Mouse (Mus musculus): ENCODE measurements around the gene Gchfr. TPM values are rescaled to one million over a fixed set of nuclear protein-coding genes. Genes with fewer than 3 reads are reported as not detected.

Gchfr gene
- polyA plus RNA-seq, 1 experiment from 2014 or later, result 115 TPM

DNA sequence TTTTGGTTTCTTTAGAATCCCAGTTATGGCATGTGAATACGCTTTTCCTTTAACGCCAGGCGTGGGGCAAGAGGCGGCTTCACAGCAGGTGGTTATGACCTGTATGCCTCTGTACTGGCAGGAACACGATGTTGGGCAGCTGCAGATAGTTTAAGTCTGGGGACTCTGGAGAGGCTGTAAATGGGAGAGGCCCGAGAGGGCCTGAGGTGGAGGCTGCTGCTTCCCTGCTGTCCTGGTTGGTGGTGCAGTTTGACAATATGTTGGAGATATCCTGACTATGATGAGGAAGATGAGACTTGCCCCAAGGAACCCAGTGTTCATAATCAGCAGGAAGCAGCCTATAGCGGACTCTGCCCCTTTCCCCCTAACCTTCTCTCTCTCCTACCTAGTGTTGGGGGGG, 15.3 kb downstream of the Gchfr start:
- H3K4me1 ChIP-seq (ENCODE audit: control insufficient read depth, low read depth, low read length), result no peaks in the 10 kb centered on the region

DNA sequence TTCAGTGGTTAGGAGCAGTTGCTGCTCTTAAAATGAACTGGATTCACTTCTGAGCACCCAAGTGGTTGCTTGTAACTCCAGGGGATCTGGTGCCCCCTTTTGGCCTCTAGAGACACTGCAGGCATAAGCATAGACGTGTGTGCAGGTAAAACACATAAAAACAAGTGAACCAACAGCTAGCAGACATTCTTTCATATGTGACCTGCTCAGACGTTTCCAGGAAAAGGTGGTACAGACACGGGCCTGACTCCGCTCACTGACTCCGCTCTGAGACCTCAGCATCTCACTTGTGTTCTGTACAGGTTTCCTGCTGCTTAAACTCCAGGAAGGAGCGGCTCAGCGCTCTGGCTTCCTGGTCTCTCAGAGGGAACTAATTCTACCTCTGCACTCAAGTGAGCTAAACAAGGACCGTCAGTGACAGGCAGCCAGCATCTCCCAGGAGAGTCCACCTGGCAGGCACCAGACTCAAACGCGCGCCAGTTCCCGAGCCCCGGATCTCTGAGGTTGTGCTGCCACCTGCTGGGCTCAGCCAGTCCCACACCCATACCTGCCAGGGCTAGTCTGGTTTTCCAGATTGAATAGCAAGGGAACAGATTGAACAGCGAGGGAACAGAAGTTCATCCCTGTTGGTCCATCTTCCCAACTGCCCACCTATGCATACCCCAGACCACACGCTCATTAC, 21.6 kb downstream of the Gchfr start:
- peak overlapping the region; percentile 56 for H3K4me3 ChIP-seq (ENCODE audit: low read depth, low read length)
- peak overlapping the region; percentile 48; the same call in 1 of the 2 replicates for H3K27ac ChIP-seq (ENCODE audit: low read length)
- ATAC-seq (ENCODE audit: low read depth), result peak; percentile 88
- H3K36me3 ChIP-seq (ENCODE audit: control insufficient read depth, insufficient read depth), result no peaks in the 10 kb centered on the region
- H3K9me3 ChIP-seq (replicated peaks; ENCODE audit: control insufficient read depth, low read length), result no peaks in the 10 kb centered on the region
- H3K4me2 ChIP-seq (ENCODE audit: low read depth, low read length), result peak overlapping the region; percentile 93
- H3K9ac ChIP-seq (ENCODE audit: low read depth, low read length), result peak overlapping the region; percentile 49; the same call in 1 of the 2 replicates
- no peaks in the 10 kb centered on the region for H3K27me3 ChIP-seq (ENCODE audit: control insufficient read depth, insufficient read depth, low read depth, low read length)
- peaks cover 4% of the 10 kb centered on the region for H3K4me1 ChIP-seq (ENCODE audit: control insufficient read depth, low read depth, low read length)
- whole genome bisulfite sequencing (ENCODE audit: insufficient replicate concordance), result 4% methylated on average over 15 of the region's 15 CpGs

More for the DNA sequence above, 15.3 kb downstream of the Gchfr start:
- no peak for ATAC-seq (ENCODE audit: low read depth)
- H3K27ac ChIP-seq (ENCODE audit: low read length), result no peak overlapping the region
- no peak overlapping the region for H3K4me2 ChIP-seq (ENCODE audit: low read depth, low read length)
- H3K9me3 ChIP-seq (replicated peaks; ENCODE audit: control insufficient read depth, low read length), result no peaks in the 10 kb centered on the region
- 73% methylated on average over 7 of the region's 7 CpGs for WGBS (ENCODE audit: insufficient replicate concordance)
- no peaks in the 10 kb centered on the region; the same call in 1 of the 2 replicates for H3K36me3 ChIP-seq (ENCODE audit: control insufficient read depth, insufficient read depth)
- no peak overlapping the region for H3K4me3 ChIP-seq (ENCODE audit: low read depth, low read length)
- no peaks in the 10 kb centered on the region for H3K27me3 ChIP-seq (ENCODE audit: control insufficient read depth, insufficient read depth, low read depth, low read length)
- H3K9ac ChIP-seq (ENCODE audit: low read depth, low read length), result no peak overlapping the region

DNA sequence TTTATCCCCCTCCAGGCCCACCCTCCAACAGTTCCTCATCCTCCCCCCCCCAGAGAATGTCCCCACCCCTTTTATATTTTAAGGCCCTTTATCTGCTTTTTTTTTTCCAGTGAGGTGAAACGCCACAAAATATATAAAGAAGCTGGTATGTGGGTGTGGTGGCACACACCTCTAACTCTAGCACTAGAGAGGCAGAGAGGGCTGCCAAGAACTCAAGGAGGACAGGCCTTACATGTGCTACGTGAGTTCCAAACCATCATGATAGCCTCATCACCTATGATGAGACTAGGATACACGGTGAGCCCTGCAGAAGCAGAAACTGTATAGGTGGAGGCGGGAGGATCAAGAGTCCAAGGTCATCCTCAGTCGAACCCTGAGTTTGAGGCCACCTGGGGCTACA, 23.4 kb downstream of the Gchfr start:
- Histone ChIP-seq H3K27ac (ENCODE audit: low read length) (no peak overlapping the region), H3K4me3 (ENCODE audit: low read depth, low read length) (no peak overlapping the region), H3K9ac (ENCODE audit: low read depth, low read length) (no peak overlapping the region), H3K36me3 (ENCODE audit: control insufficient read depth, insufficient read depth) (no peaks in the 10 kb centered on the region), H3K27me3 (ENCODE audit: control insufficient read depth, insufficient read depth, low read depth, low read length) (no peaks in the 10 kb centered on the region), H3K9me3 (replicated peaks; ENCODE audit: control insufficient read depth, low read length) (no peaks in the 10 kb centered on the region), H3K4me1 (ENCODE audit: control insufficient read depth, low read depth, low read length) (peaks cover 4% of the 10 kb centered on the region), H3K4me2 (ENCODE audit: low read depth, low read length) (no peak overlapping the region)
- 63% methylated on average over 5 of the region's 5 CpGs for WGBS (ENCODE audit: insufficient replicate concordance)
- ATAC-seq (ENCODE audit: low read depth), result no peak

DNA sequence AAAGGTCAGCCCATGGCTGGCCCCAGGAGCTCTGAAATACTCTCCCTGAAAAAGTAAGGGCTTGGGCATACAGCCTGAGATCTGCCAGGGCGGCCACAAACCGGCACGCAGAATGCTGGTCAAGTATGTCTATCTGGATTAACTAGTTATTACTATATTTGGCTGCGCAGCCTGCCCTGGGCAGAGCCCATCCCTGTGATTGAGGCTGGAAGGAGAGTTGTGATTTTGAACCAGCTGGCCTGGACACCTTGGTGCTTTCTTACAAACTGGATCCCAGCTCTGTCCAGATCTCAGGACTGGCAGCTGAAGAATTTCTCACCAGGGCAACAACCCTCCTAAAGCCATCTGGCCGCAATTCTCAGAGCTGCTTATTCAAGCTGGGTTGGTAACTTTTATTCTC, 26.6 kb downstream of the Gchfr start:
- H3K9ac ChIP-seq (ENCODE audit: low read depth, low read length), result no peak overlapping the region
- H3K4me1 ChIP-seq (ENCODE audit: control insufficient read depth, low read depth, low read length), result peaks cover 4% of the 10 kb centered on the region
- WGBS (ENCODE audit: insufficient replicate concordance), result 88% methylated on average over 5 of the region's 5 CpGs
- H3K36me3 ChIP-seq (ENCODE audit: control insufficient read depth, insufficient read depth), result no peaks in the 10 kb centered on the region
- H3K4me2 ChIP-seq (ENCODE audit: low read depth, low read length), result no peak overlapping the region
- H3K27ac ChIP-seq (ENCODE audit: low read length), result no peak overlapping the region
- H3K9me3 ChIP-seq (replicated peaks; ENCODE audit: control insufficient read depth, low read length), result no peaks in the 10 kb centered on the region
- H3K4me3 ChIP-seq (ENCODE audit: low read depth, low read length), result no peak overlapping the region
- no peaks in the 10 kb centered on the region for H3K27me3 ChIP-seq (ENCODE audit: control insufficient read depth, insufficient read depth, low read depth, low read length)
- no peak for ATAC-seq (ENCODE audit: low read depth)

DNA sequence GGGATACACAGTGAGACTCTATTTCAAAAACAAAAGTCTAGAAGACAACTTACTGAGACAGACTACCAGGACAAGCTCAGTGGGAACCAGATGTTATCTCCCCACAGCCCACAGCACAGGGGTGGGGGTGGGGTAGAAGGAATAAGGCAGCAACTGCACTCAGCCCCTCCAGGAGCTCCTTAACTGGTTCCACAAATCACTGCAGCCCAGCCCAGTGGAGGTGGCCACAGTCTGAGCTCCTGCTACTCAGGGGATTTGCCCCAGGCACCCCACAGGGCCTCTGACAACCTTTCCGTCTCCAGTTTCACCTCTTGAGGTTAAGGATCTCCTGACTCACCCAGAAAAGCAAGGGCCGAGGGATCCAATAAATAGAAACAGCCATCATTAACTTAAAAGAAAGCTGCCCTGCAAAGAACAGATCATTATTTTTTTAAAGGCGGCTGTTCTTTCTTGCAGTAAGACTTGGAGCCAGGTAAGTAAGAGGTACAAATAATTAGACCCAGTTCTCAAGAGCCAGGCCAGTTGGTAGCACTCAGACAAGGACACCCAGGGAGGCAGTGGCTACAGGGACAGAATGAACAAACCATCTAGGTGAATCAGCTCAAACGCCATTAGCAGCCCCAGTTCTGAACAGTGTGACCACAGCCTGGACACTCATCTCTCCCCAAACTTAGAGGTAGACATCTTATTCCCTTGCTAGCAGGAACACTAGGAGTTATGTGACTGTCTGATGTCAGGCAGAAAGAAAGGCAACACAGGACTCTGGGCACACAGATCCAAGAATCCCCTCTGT, 28.9 kb downstream of the Gchfr start:
- no peak overlapping the region for H3K27ac ChIP-seq (ENCODE audit: low read length)
- H3K9ac ChIP-seq (ENCODE audit: low read depth, low read length), result no peak overlapping the region
- WGBS (ENCODE audit: insufficient replicate concordance), result 58% methylated on average over 4 of the region's 4 CpGs
- no peaks in the 10 kb centered on the region for H3K27me3 ChIP-seq (ENCODE audit: control insufficient read depth, insufficient read depth, low read depth, low read length)
- peaks cover 3% of the 10 kb centered on the region; the same call in 1 of the 2 replicates for H3K4me1 ChIP-seq (ENCODE audit: control insufficient read depth, low read depth, low read length)
- H3K36me3 ChIP-seq (ENCODE audit: control insufficient read depth, insufficient read depth), result no peaks in the 10 kb centered on the region
- H3K4me2 ChIP-seq (ENCODE audit: low read depth, low read length), result no peak overlapping the region
- no peaks in the 10 kb centered on the region for H3K9me3 ChIP-seq (replicated peaks; ENCODE audit: control insufficient read depth, low read length)
- ATAC-seq (ENCODE audit: low read depth), result no peak
- H3K4me3 ChIP-seq (ENCODE audit: low read depth, low read length), result no peak overlapping the region

DNA sequence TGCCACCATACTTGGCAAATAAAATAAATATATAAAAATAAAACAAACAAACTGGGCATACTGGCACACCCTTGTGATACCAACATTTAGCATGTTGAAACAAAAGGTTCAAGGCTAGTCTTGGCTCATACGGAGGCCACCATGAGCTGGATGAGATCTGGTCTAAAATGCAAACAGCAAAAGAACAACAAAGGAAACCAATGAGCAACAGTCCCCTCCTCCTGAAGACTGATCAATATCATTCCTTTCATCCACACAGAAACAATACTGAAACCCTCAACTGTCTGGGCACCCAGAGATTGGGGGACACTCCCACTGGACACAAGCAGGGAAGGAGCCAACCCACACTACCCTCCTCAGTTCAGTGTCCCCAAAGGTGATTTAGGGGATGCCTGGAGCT, 29.9 kb downstream of the Gchfr start:
- no peak overlapping the region for H3K4me3 ChIP-seq (ENCODE audit: low read depth, low read length)
- H3K27me3 ChIP-seq (ENCODE audit: control insufficient read depth, insufficient read depth, low read depth, low read length), result no peaks in the 10 kb centered on the region
- no peaks in the 10 kb centered on the region for H3K36me3 ChIP-seq (ENCODE audit: control insufficient read depth, insufficient read depth)
- H3K4me2 ChIP-seq (ENCODE audit: low read depth, low read length), result no peak overlapping the region
- no peaks in the 10 kb centered on the region for H3K9me3 ChIP-seq (replicated peaks; ENCODE audit: control insufficient read depth, low read length)
- peaks cover 3% of the 10 kb centered on the region; the same call in 1 of the 2 replicates for H3K4me1 ChIP-seq (ENCODE audit: control insufficient read depth, low read depth, low read length)
- no peak overlapping the region for H3K9ac ChIP-seq (ENCODE audit: low read depth, low read length)
- no peak overlapping the region for H3K27ac ChIP-seq (ENCODE audit: low read length)
- 65% methylated on average over 1 of the region's 1 CpGs for WGBS (ENCODE audit: insufficient replicate concordance)
- no peak for ATAC-seq (ENCODE audit: low read depth)

DNA sequence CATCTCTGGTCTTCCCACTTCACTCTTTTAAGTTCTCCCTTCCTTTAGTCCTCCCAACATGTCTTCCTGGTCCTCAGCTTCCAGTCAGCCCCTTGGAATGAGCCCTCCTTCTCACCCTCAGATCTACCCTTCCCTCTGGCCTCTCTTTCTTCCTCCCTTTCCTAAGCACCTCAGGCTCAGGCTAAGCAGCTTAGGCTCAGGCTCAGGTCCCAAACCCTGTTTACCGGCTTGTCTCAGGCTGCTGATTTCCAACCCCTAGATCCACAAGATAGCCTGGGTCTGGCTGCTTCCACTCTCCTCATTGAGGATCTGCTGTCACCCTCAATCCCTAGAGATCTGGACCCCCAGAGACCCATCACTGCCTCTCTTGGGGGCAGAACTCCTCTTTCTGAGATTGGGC, 30.5 kb downstream of the Gchfr start:
- no peak overlapping the region for H3K4me2 ChIP-seq (ENCODE audit: low read depth, low read length)
- H3K36me3 ChIP-seq (ENCODE audit: control insufficient read depth, insufficient read depth), result no peaks in the 10 kb centered on the region
- peaks cover 3% of the 10 kb centered on the region; the same call in 1 of the 2 replicates for H3K4me1 ChIP-seq (ENCODE audit: control insufficient read depth, low read depth, low read length)
- H3K9ac ChIP-seq (ENCODE audit: low read depth, low read length), result no peak overlapping the region
- 75% methylated on average over 1 of the region's 1 CpGs for WGBS (ENCODE audit: insufficient replicate concordance)
- H3K27ac ChIP-seq (ENCODE audit: low read length), result no peak overlapping the region
- H3K27me3 ChIP-seq (ENCODE audit: control insufficient read depth, insufficient read depth, low read depth, low read length), result no peaks in the 10 kb centered on the region
- no peak overlapping the region for H3K4me3 ChIP-seq (ENCODE audit: low read depth, low read length)
- no peaks in the 10 kb centered on the region for H3K9me3 ChIP-seq (replicated peaks; ENCODE audit: control insufficient read depth, low read length)
- no peak for ATAC-seq (ENCODE audit: low read depth)

DNA sequence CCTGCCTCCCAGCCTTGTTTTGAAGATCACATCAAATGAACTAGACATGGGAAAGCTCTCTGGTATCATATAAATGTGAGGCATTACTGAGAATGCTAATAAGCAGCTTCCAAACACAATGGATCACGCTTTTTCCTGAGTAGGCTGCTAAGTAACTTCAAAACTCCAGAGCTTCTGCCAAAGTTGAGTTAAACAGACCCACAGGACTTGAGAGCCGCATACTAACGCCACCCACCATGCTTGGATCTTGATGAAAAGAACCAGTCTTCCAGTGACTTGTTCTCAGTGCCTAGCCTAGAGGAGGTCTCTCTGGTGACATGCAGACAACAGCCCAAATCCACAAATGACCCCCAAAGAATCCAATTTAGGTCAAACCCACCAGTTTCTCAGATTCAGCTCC, 31.4 kb downstream of the Gchfr start:
- H3K4me2 ChIP-seq (ENCODE audit: low read depth, low read length), result no peak overlapping the region
- H3K4me1 ChIP-seq (ENCODE audit: control insufficient read depth, low read depth, low read length), result peaks cover 3% of the 10 kb centered on the region; the same call in 1 of the 2 replicates
- no peak for ATAC-seq (ENCODE audit: low read depth)
- no peak overlapping the region for H3K9ac ChIP-seq (ENCODE audit: low read depth, low read length)
- H3K36me3 ChIP-seq (ENCODE audit: control insufficient read depth, insufficient read depth), result no peaks in the 10 kb centered on the region
- no peak overlapping the region for H3K4me3 ChIP-seq (ENCODE audit: low read depth, low read length)
- H3K27ac ChIP-seq (ENCODE audit: low read length), result no peak overlapping the region
- no peaks in the 10 kb centered on the region for H3K27me3 ChIP-seq (ENCODE audit: control insufficient read depth, insufficient read depth, low read depth, low read length)
- WGBS (ENCODE audit: insufficient replicate concordance), result 78% methylated on average over 3 of the region's 3 CpGs
- H3K9me3 ChIP-seq (replicated peaks; ENCODE audit: control insufficient read depth, low read length), result no peaks in the 10 kb centered on the region

DNA sequence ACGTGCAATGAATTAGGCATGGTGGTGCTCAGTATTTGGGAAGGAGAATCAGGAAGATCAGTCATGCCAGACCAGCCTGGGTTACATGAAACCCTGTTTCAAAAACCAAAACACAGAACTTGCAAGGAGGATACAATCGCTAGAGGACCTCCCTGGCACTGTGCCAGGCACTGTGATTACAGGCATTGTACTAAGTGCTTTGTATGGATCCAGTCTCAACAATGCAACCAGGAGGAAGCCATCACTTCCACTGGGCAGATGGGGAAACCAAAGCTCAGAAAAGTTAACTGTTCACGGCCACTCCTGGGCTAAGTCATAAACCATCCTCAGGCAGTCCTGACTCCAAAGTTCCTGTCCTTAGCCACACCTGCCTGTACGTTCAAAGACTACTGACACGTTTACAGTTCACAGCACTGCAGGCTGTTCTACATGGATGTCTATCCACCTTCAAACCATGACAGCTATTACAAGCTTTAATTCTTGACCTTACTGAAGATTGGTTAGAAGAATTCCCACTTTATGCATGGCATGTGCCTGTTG, 35.4 kb downstream of the Gchfr start:
- 55% methylated on average over 5 of the region's 5 CpGs for WGBS (ENCODE audit: insufficient replicate concordance)
- no peaks in the 10 kb centered on the region for H3K9me3 ChIP-seq (replicated peaks; ENCODE audit: control insufficient read depth, low read length)
- ATAC-seq (ENCODE audit: low read depth), result no peak

More for the DNA sequence above, 35.4 kb downstream of the Gchfr start:
- peaks cover 6% of the 10 kb centered on the region for H3K4me1 ChIP-seq (ENCODE audit: control insufficient read depth, low read depth, low read length)
- H3K27ac ChIP-seq (ENCODE audit: low read length), result no peak overlapping the region
- H3K4me3 ChIP-seq (ENCODE audit: low read depth, low read length), result no peak overlapping the region
- no peak overlapping the region for H3K9ac ChIP-seq (ENCODE audit: low read depth, low read length)
- no peaks in the 10 kb centered on the region for H3K27me3 ChIP-seq (ENCODE audit: control insufficient read depth, insufficient read depth, low read depth, low read length)
- H3K36me3 ChIP-seq (ENCODE audit: control insufficient read depth, insufficient read depth), result no peaks in the 10 kb centered on the region
- H3K4me2 ChIP-seq (ENCODE audit: low read depth, low read length), result no peak overlapping the region

Measured in liver, embryonic 16.5 days (tissue).